Mouse (Mus musculus) heart, adult 2 months (tissue): ENCODE data around the gene Gpcpd1.

Experiments
- CTCF ChIP-seq: fragments of 200-600 bp; IDR thresholded peaks from 2 replicates; pipeline ENCODE4 v1.8.1; 2022; ENCODE audit warnings: antibody characterized with exemption, mild to moderate bottlenecking, moderate library complexity
- EP300 ChIP-seq: fragments of 200-500 bp; IDR thresholded peaks from 2 replicates; pipeline ENCODE4 v1.6.1; 2011; ENCODE audit warnings: low read depth, low read length, control low read depth; ENCODE audit not compliant: insufficient read depth
- POLR2A ChIP-seq: fragments of 200-500 bp; IDR thresholded peaks from 2 replicates; pipeline ENCODE4 v1.6.1; 2011; ENCODE audit warnings: mild to moderate bottlenecking, low read depth, low read length, control low read depth; ENCODE audit not compliant: insufficient read depth

DNA sequence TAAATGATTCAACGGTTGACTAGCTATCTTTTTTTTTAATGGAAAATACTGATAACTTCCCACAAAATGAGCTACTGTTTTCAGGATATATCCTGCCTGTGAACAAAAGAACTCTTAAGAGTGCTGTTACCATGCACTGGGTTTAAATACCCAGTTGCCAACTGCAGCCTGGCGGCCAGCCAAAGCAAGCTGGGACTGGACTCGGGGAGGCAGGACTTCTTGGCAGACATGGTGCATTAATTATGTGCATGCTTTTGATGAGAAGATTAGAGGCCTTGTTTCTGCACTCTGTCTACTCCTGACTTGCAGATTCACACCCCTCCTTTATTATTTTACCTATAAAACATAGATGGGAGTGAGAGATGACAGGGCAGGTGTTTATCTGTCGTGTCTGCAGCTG, 5.3 kb downstream of the Gpcpd1 start:
- TF ChIP-seq CTCF (no peak), EP300 (no peak), POLR2A (no peak)
